Mouse (Mus musculus) liver, postnatal 0 days (tissue): Measurements from ENCODE around the gene Leng9. TPM values are rescaled to one million over a fixed set of nuclear protein-coding genes. Genes with fewer than 3 reads are reported as not detected.
A peak's percentile ranks its signal among the peaks of the same experiment; 100 is the strongest.
"Not testable (repeated sequence)": the region's sequence is repeated elsewhere in the genome, so short reads cannot be mapped to it uniquely, and the experiment has no call there.

ENCODE experiments used
- ATAC-seq: fragments of 200-750 bp; cut with Nextera tagmentation; 2 replicates; pipeline ENCODE4 v1.8.0; 2017; ENCODE audit warnings: mild to moderate bottlenecking, moderate library complexity
- DNase-seq: peaks from one replicate; pipeline ENCODE4 v3.0.0-alpha.2; 2016
- H3K27ac ChIP-seq: fragments of 300-500 bp; sonication (generic); 2 replicates; pipeline ENCODE4 v1.5.1; 2014; ENCODE audit warnings: antibody characterized with exemption, moderate library complexity, mild to moderate bottlenecking, low read depth
- H3K27me3 ChIP-seq: fragments of 300-500 bp; sonication (generic); 2 replicates; pipeline ENCODE4 v1.6.1; 2014; ENCODE audit warnings: low read length, control low read depth, mixed read lengths; ENCODE audit not compliant: insufficient read depth
- H3K36me3 ChIP-seq: fragments of 300-500 bp; sonication (generic); replicated peaks from 2 replicates; pipeline ENCODE4 v1.6.1; 2014; ENCODE audit warnings: mild to moderate bottlenecking, control low read depth, low read length, moderate library complexity, mixed read lengths; ENCODE audit not compliant: insufficient read depth
- H3K4me1 ChIP-seq: fragments of 300-500 bp; sonication (generic); 2 replicates; pipeline ENCODE4 v1.6.1; 2014; ENCODE audit warnings: antibody characterized with exemption, mild to moderate bottlenecking, control low read depth; ENCODE audit not compliant: insufficient read depth
- H3K4me2 ChIP-seq: fragments of 300-500 bp; sonication (generic); 2 replicates; pipeline ENCODE4 v1.6.1; 2014; ENCODE audit warnings: low read depth, mild to moderate bottlenecking, low read length, moderate library complexity, mixed read lengths
- H3K4me3 ChIP-seq: fragments of 300-500 bp; sonication (generic); 2 replicates; pipeline ENCODE4 v1.5.1; 2014; ENCODE audit warnings: low read depth, low read length
- H3K9ac ChIP-seq: fragments of 300-500 bp; sonication (generic); replicated peaks from 2 replicates; pipeline ENCODE4 v1.6.1; 2014; ENCODE audit warnings: mild to moderate bottlenecking, moderate library complexity
- H3K9me3 ChIP-seq: fragments of 300-500 bp; sonication (generic); 2 replicates; pipeline ENCODE4 v1.6.1; 2016; ENCODE audit warnings: mild to moderate bottlenecking, control low read depth, low read length, mixed read lengths
- CTCF ChIP-seq: sonication (generic); IDR thresholded peaks from 2 replicates; pipeline ENCODE4 v1.5.1; 2016; ENCODE audit warnings: antibody characterized with exemption, low read depth
- EP300 ChIP-seq: IDR thresholded peaks from 2 replicates; pipeline ENCODE4 v1.6.1; 2016; ENCODE audit warnings: antibody characterized with exemption, low read depth, mild to moderate bottlenecking
- WGBS: fragments of 180-500 bp; shearing (Covaris S2); extraction: QIAGEN DNeasy Blood & Tissue Kit; methylation state at CpG from one replicate; pipeline ENCODE4 v1.1.7; 2014; ENCODE audit not compliant: insufficient replicate concordance; 5-methylcytosine and 5-hydroxymethylcytosine counted together
- polyA plus RNA-seq: library from polyadenylated mRNA; unstranded; fragments of >200 nt; fragmentation: Nextera tagmentation; extraction: Ambion mirVana; gene quantifications from 2 replicates; pipeline ENCODE4 v1.2.1, GENCODE M21; 2015

Leng9 gene
- polyA plus RNA-seq, 1 experiment from 2014 or later: 2.8 TPM

GRCm38 (mm10) chr7:4164090-4164910 is 14.1 kb upstream of the Leng9 start, which contains the start of gene Cdc42ep5:
Cdc42ep5 (minus strand) TSS chr7:4164860.
- Histone ChIP-seq H3K9ac (peak within 1 kb of the TSS; percentile 22), H3K27me3 (no peaks in the 10 kb centered on the region), H3K4me2 (peak within 1 kb of the TSS; percentile 71), H3K27ac (peak within 1 kb of the TSS; percentile 16; the same call in 1 of the 2 replicates), H3K9me3 (no peaks in the 10 kb centered on the region), H3K4me3 (peak within 1 kb of the TSS; percentile 32), H3K36me3 (no peaks in the 10 kb centered on the region), H3K4me1 (0 out of 2 replicates have a peak, but pooled peaks cover 2% of the 10 kb centered on the region)
- no peak for TF ChIP-seq CTCF
- TF ChIP-seq EP300: no peak
- 5% methylated on average over 19 of the region's 20 CpGs for WGBS
- peak; percentile 49 for DNase-seq
- ATAC-seq: peak; percentile 72

DNA sequence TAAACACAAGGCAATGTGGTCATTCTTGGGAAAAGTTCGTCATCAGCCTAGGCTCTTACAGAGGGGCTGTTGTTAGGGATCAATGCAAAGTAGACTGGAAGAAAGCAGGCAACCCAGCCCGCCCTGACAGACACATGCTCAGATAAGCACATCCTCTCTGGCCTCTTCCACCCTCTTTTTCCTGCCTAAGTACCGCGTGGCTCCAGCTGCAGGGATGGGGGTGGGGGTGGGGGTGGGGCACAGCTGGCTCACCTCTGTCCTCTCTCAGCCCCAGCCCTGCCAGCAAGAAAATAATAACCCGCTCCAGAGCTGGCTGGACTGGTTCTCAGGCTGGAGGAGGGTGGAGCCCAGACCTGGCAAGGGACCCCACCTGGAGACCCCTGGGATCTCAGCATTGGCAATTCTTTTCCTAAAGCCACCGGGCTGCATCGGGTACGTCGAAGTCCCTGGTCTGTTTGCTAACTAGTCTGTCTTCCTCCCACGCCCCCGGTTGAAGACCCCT is 13.4 kb upstream of the Leng9 start:
- 3% methylated on average over 11 of the region's 11 CpGs for WGBS
- Histone ChIP-seq H3K4me1 (0 out of 2 replicates have a peak, but pooled peaks cover 2% of the 10 kb centered on the region), H3K9ac (peak overlapping the region; percentile 22), H3K9me3 (no peaks in the 10 kb centered on the region), H3K27me3 (no peaks in the 10 kb centered on the region), H3K27ac (peak overlapping the region; percentile 14; the same call in 1 of the 2 replicates), H3K36me3 (no peaks in the 10 kb centered on the region), H3K4me3 (peak overlapping the region; percentile 32), H3K4me2 (peak overlapping the region; percentile 71)
- ATAC-seq (peak; percentile 62), DNase-seq (no peak)
- no peak for TF ChIP-seq EP300
- no peak for TF ChIP-seq CTCF

DNA sequence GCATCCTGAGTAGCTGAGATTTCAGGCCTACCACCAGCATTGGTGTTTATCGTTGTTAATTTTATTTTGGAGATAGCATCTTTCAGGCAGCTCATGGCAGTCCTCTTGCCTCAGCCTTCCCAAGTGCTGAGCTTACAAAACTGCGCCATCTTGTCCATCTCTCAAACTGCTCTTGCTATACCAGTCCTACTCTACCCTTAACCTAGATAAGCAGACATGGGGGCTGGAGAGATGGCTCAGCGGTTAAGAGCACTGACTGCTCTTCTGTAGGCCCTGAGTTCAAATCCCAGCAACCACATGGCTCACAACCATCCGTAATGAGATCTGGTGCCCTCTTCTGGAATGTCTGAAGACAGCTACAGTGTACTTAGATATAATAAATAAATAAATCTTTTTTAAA is 11.4 kb upstream of the Leng9 start:
- not testable (repeated sequence) for H3K27ac ChIP-seq, H3K4me3 ChIP-seq, DNase-seq, ATAC-seq, H3K27me3 ChIP-seq, H3K4me1 ChIP-seq, H3K36me3 ChIP-seq, H3K4me2 ChIP-seq, H3K9me3 ChIP-seq, H3K9ac ChIP-seq
- WGBS: 88% methylated on average over 4 of the region's 4 CpGs

DNA sequence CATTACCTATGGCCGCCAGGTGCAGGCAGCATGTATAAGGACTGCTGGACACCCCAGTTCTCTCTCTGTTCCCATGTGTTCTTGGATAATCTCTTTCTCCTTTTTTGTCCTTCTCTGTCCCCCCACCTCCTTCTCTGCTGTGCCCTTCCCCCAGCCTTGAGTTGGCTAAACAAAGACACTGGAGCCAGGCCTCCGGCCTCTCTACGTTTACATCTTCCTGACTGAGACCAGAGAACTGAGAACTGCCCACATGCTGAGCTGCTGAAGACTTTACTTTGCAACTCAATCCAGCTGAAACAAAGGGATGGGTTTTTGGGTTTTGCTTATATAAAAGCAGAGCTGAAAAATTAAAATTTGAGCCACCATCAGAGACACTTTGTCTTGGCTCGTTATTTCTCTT is 4.8 kb upstream of the Leng9 start:
- Histone ChIP-seq H3K9ac (no peak overlapping the region), H3K27me3 (0 out of 2 replicates have a peak, but pooled peaks cover 3% of the 10 kb centered on the region), H3K9me3 (no peaks in the 10 kb centered on the region), H3K27ac (no peak overlapping the region), H3K4me2 (no peak overlapping the region), H3K4me1 (peaks cover 14% of the 10 kb centered on the region; the same call in 1 of the 2 replicates), H3K4me3 (no peak overlapping the region), H3K36me3 (no peaks in the 10 kb centered on the region)
- ATAC-seq: no peak
- TF ChIP-seq EP300 (no peak), CTCF (no peak)
- DNase-seq: no peak
- WGBS: 68% methylated on average over 4 of the region's 4 CpGs

DNA sequence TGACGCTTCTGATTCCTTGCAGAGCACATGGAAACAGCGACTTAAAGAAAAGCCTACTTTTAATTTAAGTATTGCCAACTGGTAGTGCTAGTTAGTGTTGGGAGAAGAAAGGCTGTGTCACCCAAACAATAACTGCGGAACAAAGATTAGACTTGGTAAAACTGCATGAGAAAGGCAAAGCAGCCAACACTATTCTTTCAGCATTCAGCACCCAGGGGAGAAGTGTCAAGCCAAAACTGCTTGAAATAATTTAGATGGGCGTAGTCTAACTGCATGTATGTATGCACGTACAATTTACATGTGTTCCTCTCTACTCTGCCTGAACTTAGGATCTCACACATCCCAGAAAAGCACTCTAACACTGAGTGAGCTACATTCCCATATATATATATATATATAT is 4.2 kb upstream of the Leng9 start:
- 0 out of 2 replicates have a peak, but pooled peaks cover 3% of the 10 kb centered on the region for H3K27me3 ChIP-seq
- H3K27ac ChIP-seq: no peak overlapping the region
- no peak overlapping the region for H3K4me3 ChIP-seq
- H3K4me1 ChIP-seq: peaks cover 16% of the 10 kb centered on the region; the same call in 1 of the 2 replicates
- no peak overlapping the region for H3K4me2 ChIP-seq
- DNase-seq (peak; percentile 1), ATAC-seq (no peak)
- no peak for TF ChIP-seq EP300
- TF ChIP-seq CTCF: no peak
- WGBS: 71% methylated on average over 5 of the region's 5 CpGs
- no peak overlapping the region for H3K9ac ChIP-seq
- no peaks in the 10 kb centered on the region for H3K9me3 ChIP-seq
- no peaks in the 10 kb centered on the region for H3K36me3 ChIP-seq

GRCm38 (mm10) chr7:4151241-4151640 is 1.1 kb upstream of the Leng9 start:
- peaks cover 26% of the 10 kb centered on the region for H3K4me1 ChIP-seq
- DNase-seq (peak; percentile 27), ATAC-seq (peak; percentile 5; the same call in 1 of the 2 replicates)
- 0 out of 2 replicates have a peak, but pooled peaks cover 3% of the 10 kb centered on the region for H3K27me3 ChIP-seq
- no peaks in the 10 kb centered on the region for H3K9me3 ChIP-seq
- H3K9ac ChIP-seq: peak overlapping the region; percentile 36; the same call in 1 of the 2 replicates
- H3K4me3 ChIP-seq: peak overlapping the region; percentile 82
- peaks cover 17% of the 10 kb centered on the region for H3K36me3 ChIP-seq
- peak overlapping the region; percentile 97 for H3K27ac ChIP-seq
- WGBS: 19% methylated on average over 22 of the region's 22 CpGs
- H3K4me2 ChIP-seq: peak overlapping the region; percentile 98
- no peak for TF ChIP-seq CTCF
- no peak for TF ChIP-seq EP300
